Mouse (Mus musculus): Measurements from ENCODE around the gene Tmem79.
"Not testable (repeated sequence)": the region's sequence is repeated elsewhere in the genome, so short reads cannot be mapped to it uniquely, and the experiment has no call there.

DNA sequence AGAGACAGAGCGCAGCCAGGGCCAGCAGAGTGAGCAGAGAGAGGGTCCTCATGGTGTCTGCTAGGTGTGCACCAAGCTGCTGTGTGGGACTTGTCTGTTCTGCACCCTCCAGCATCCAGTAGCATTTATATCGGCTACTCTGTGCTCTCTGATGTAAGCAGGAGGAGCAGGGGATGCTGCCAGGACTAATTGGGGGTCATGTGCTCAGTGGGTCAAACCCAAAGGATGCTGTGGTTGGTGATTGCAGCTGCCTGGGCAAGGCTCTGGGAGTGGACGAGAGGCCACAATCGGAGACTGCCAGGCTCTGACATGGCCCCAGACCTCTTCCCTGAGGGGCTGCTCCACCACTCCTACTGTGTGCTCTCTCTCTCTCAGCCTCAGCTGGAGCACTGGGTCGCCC is 42.7 kb upstream of the Tmem79 start, which contains the start of gene Bglap2:
- TF ChIP-seq CTCF (IDR thresholded peaks at IDR 0.05; ENCODE audit: insufficient read depth, low read length); POLR2A (IDR thresholded peaks at IDR 0.05; ENCODE audit: borderline replicate concordance, extremely low read depth, low read depth, low read length): not testable (repeated sequence)
